Mouse (Mus musculus): ENCODE data around the gene Slc22a1. TPM values are rescaled to one million over a fixed set of nuclear protein-coding genes. Genes with fewer than 3 reads are reported as not detected.

Gene Slc22a1
- polyA plus RNA-seq, 1 experiment from 2014 or later: 2.1 TPM

DNA sequence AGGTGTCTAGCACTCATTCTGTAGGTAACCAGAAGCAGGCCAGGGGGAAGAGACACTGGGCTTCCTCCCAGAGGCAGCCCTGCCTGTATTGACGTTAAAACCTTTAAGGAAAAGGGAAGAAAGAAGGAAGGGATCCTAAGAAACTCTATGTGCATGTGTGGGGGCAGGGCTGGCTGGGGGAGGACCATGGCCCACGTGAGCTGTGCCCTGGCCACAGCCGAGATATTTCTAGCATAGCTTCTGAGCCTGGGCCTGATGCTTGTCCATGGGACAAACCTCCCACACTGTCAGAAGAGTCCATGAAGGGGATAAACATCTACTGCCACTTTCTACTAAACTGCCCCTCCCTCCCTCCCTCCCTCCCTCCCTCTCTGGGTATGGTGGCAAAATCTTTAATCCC is 1.8 kb downstream of the Slc22a1 start:
- Histone ChIP-seq H3K4me1 (ENCODE audit: control insufficient read depth, insufficient read depth, low read length) (peaks cover 13% of the 10 kb centered on the region), H3K4me2 (no peak overlapping the region), H3K9me3 (replicated peaks; ENCODE audit: control insufficient read depth, low read length) (no peaks in the 10 kb centered on the region), H3K9ac (ENCODE audit: low read depth, low read length) (no peak overlapping the region), H3K27me3 (ENCODE audit: control insufficient read depth, insufficient read depth, low read length) (no peaks in the 10 kb centered on the region), H3K4me3 (ENCODE audit: low read depth, low read length) (no peak overlapping the region), H3K27ac (ENCODE audit: low read depth, low read length) (no peak overlapping the region), H3K36me3 (ENCODE audit: control insufficient read depth, insufficient read depth, low read length) (no peaks in the 10 kb centered on the region)
- 58% methylated on average over 3 of the region's 3 CpGs for WGBS (ENCODE audit: insufficient replicate concordance)
- ATAC-seq (replicated peaks; ENCODE audit: insufficient number of reproducible peaks, low FRiP score, low TSS enrichment): no peak

GRCm38 (mm10) chr17:12672285-12672790 is 3.3 kb downstream of the Slc22a1 start:
- Histone ChIP-seq H3K4me2 (no peak overlapping the region), H3K9me3 (replicated peaks; ENCODE audit: control insufficient read depth, low read length) (no peaks in the 10 kb centered on the region), H3K36me3 (ENCODE audit: control insufficient read depth, insufficient read depth, low read length) (no peaks in the 10 kb centered on the region), H3K27me3 (ENCODE audit: control insufficient read depth, insufficient read depth, low read length) (no peaks in the 10 kb centered on the region), H3K4me1 (ENCODE audit: control insufficient read depth, insufficient read depth, low read length) (peaks cover 25% of the 10 kb centered on the region), H3K9ac (ENCODE audit: low read depth, low read length) (no peak overlapping the region), H3K4me3 (ENCODE audit: low read depth, low read length) (no peak overlapping the region), H3K27ac (ENCODE audit: low read depth, low read length) (no peak overlapping the region)
- ATAC-seq (replicated peaks; ENCODE audit: insufficient number of reproducible peaks, low FRiP score, low TSS enrichment): no peak
- 78% methylated on average over 7 of the region's 7 CpGs for WGBS (ENCODE audit: insufficient replicate concordance)

- Histone ChIP-seq H3K36me3 (ENCODE audit: control insufficient read depth, insufficient read depth, low read length) (no peaks in the 10 kb centered on the region), H3K9me3 (replicated peaks; ENCODE audit: control insufficient read depth, low read length) (no peaks in the 10 kb centered on the region), H3K4me1 (ENCODE audit: control insufficient read depth, insufficient read depth, low read length) (peaks cover 25% of the 10 kb centered on the region), H3K9ac (ENCODE audit: low read depth, low read length) (no peak overlapping the region), H3K4me3 (ENCODE audit: low read depth, low read length) (no peak overlapping the region), H3K27me3 (ENCODE audit: control insufficient read depth, insufficient read depth, low read length) (no peaks in the 10 kb centered on the region), H3K4me2 (no peak overlapping the region), H3K27ac (ENCODE audit: low read depth, low read length) (no peak overlapping the region)
- WGBS (ENCODE audit: insufficient replicate concordance): 73% methylated on average over 5 of the region's 5 CpGs
- ATAC-seq (replicated peaks; ENCODE audit: insufficient number of reproducible peaks, low FRiP score, low TSS enrichment): no peak
Measured at GRCm38 (mm10) chr17:12671029-12671605, 4.5 kb downstream of the Slc22a1 start.

DNA sequence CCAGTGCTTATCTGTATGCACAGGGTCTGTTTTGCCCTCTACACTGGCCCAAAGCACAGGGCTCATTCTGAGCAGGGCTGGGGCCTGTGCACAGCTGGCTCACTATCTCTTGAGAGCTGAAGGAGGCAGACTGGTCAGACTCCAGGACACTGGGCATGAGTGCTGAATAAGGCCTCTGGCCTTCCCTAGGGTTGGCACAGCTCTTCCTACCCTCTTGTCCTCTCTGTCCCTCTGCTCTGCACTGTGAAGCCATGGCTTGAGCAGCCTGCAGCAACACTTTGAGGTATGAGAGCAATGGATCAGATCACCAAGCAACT is 6.3 kb downstream of the Slc22a1 start:
- Histone ChIP-seq H3K9me3 (replicated peaks; ENCODE audit: control insufficient read depth, low read length) (no peaks in the 10 kb centered on the region), H3K27me3 (ENCODE audit: control insufficient read depth, insufficient read depth, low read length) (no peaks in the 10 kb centered on the region), H3K4me3 (ENCODE audit: low read depth, low read length) (no peak overlapping the region), H3K36me3 (ENCODE audit: control insufficient read depth, insufficient read depth, low read length) (no peaks in the 10 kb centered on the region), H3K27ac (ENCODE audit: low read depth, low read length) (peak overlapping the region; percentile 92), H3K9ac (ENCODE audit: low read depth, low read length) (peak overlapping the region; percentile 40; the same call in 1 of the 2 replicates), H3K4me1 (ENCODE audit: control insufficient read depth, insufficient read depth, low read length) (peaks cover 27% of the 10 kb centered on the region), H3K4me2 (peak overlapping the region; percentile 14; the same call in 1 of the 2 replicates)
- peak; percentile 84 for ATAC-seq (replicated peaks; ENCODE audit: insufficient number of reproducible peaks, low FRiP score, low TSS enrichment)

DNA sequence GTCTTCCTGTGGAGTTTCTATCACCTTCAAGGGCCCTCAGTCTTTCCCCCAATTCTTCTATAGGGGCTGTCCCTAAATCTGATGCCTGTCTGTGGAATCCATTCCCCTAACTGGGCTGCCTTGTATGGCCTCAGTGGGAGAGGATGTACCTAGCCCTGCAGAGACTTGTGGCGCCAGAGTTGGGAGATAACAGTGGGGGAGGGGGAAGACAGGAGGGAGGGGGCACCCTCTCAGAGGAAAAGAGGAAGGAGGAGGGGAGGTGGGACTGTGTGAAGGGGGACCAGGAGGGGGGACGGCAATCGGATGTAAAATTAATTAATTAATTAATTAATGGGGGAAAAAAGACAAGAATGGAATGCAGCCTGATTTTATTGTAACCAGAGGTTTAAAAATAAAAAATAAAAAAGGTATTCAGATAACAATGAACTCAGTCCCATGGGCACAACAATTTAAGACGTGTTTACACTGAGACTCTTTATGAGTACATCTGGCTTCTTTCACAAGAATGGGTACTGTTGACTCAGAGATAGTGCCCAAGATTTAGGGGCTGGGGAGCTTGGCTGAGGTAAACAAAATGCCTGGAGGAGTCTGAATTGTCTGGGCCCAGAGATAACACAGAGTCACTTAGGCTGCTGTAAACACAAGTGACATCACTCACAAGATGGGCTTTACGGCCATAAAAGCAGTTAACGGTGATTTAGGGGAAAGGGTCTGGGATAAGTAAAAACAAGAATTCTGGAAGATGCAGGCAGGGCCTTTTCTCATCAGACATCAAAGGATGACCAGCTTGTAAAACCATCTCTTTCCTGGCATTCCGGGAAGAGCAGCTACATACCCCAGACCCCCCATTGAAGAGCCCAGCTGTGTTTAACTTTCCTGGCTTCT is 6.9 kb downstream of the Slc22a1 start:
- no peaks in the 10 kb centered on the region for H3K9me3 ChIP-seq (replicated peaks; ENCODE audit: control insufficient read depth, low read length)
- H3K27me3 ChIP-seq (ENCODE audit: control insufficient read depth, insufficient read depth, low read length): no peaks in the 10 kb centered on the region
- no peaks in the 10 kb centered on the region for H3K36me3 ChIP-seq (ENCODE audit: control insufficient read depth, insufficient read depth, low read length)
- ATAC-seq (replicated peaks; ENCODE audit: insufficient number of reproducible peaks, low FRiP score, low TSS enrichment): peak; percentile 82
- H3K27ac ChIP-seq (ENCODE audit: low read depth, low read length): peak overlapping the region; percentile 92
- H3K9ac ChIP-seq (ENCODE audit: low read depth, low read length): peak overlapping the region; percentile 46; the same call in 1 of the 2 replicates
- WGBS (ENCODE audit: insufficient replicate concordance): 5% methylated on average over 7 of the region's 7 CpGs
- H3K4me1 ChIP-seq (ENCODE audit: control insufficient read depth, insufficient read depth, low read length): peaks cover 33% of the 10 kb centered on the region
- H3K4me2 ChIP-seq: peak overlapping the region; percentile 14; the same call in 1 of the 2 replicates
- H3K4me3 ChIP-seq (ENCODE audit: low read depth, low read length): no peak overlapping the region

DNA sequence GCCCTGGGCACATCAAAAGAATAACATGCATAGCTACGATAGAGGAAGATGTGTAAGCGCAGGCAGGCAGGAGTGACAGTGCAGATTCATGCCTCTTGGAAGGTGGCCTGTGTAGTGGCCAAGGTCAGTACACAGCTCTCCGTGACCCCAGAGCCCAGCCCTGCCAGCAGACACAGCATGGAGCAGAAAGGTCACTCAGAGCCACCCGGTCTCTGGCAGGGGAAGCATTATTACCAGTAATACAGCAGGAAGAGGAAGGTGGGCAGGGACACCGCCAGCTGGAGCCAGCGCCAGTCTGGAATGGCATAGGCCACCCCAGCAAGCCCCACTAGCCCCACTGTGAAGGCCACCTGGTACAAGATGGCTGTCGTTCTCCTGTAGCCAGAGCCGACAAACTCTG is 11.5 kb downstream of the Slc22a1 start:
- Histone ChIP-seq H3K9me3 (replicated peaks; ENCODE audit: control insufficient read depth, low read length) (no peaks in the 10 kb centered on the region), H3K9ac (ENCODE audit: low read depth, low read length) (no peak overlapping the region), H3K27ac (ENCODE audit: low read depth, low read length) (no peak overlapping the region), H3K4me3 (ENCODE audit: low read depth, low read length) (no peak overlapping the region), H3K36me3 (ENCODE audit: control insufficient read depth, insufficient read depth, low read length) (no peaks in the 10 kb centered on the region), H3K27me3 (ENCODE audit: control insufficient read depth, insufficient read depth, low read length) (no peaks in the 10 kb centered on the region), H3K4me2 (no peak overlapping the region), H3K4me1 (ENCODE audit: control insufficient read depth, insufficient read depth, low read length) (peaks cover 30% of the 10 kb centered on the region)
- WGBS (ENCODE audit: insufficient replicate concordance): 65% methylated on average over 8 of the region's 8 CpGs
- ATAC-seq (replicated peaks; ENCODE audit: insufficient number of reproducible peaks, low FRiP score, low TSS enrichment): no peak

DNA sequence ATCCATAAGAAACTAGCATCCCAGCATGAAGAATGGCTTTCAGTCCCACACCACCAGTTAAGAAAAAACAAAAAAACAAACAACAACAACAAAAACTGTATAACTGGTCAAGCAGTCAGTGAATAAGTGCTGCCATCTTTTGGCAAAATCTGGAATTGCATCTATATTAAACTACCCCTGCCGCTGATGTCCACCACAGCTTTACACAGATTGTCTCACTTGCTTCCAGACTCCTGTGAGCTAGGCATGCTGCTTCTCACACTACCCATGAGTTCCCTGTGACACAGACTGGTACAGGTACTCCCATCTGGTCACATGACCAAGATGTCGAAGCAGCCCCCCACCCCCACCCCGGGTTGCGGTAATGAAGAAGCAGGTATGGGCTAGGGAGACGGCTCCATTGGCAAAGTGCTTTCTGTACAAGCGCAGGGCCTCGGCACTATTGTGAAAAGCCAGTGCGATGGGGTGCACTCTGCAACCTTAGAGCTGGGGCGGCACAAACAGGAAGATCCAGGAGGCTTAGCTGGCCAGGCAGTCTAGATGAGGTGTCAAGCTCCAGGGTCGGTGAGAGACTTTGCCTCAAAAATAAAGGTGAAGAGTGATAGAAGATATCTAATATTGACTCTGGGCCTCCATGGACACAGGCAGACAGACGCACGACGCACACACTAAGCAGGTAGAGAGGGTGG is 14.9 kb downstream of the Slc22a1 start:
- no peak for ATAC-seq (replicated peaks; ENCODE audit: insufficient number of reproducible peaks, low FRiP score, low TSS enrichment)
- no peaks in the 10 kb centered on the region for H3K36me3 ChIP-seq (ENCODE audit: control insufficient read depth, insufficient read depth, low read length)

GRCm38 (mm10) chr17:12659233-12659632 is 16.4 kb downstream of the Slc22a1 start:
- Histone ChIP-seq H3K4me1 (ENCODE audit: control insufficient read depth, insufficient read depth, low read length) (peaks cover 13% of the 10 kb centered on the region), H3K27me3 (ENCODE audit: control insufficient read depth, insufficient read depth, low read length) (no peaks in the 10 kb centered on the region), H3K27ac (ENCODE audit: low read depth, low read length) (no peak overlapping the region), H3K4me3 (ENCODE audit: low read depth, low read length) (no peak overlapping the region), H3K9ac (ENCODE audit: low read depth, low read length) (no peak overlapping the region), H3K4me2 (no peak overlapping the region), H3K9me3 (replicated peaks; ENCODE audit: control insufficient read depth, low read length) (no peaks in the 10 kb centered on the region), H3K36me3 (ENCODE audit: control insufficient read depth, insufficient read depth, low read length) (no peaks in the 10 kb centered on the region)
- ATAC-seq (replicated peaks; ENCODE audit: insufficient number of reproducible peaks, low FRiP score, low TSS enrichment): no peak
- WGBS (ENCODE audit: insufficient replicate concordance): 86% methylated on average over 10 of the region's 10 CpGs

More for the DNA sequence above, 14.9 kb downstream of the Slc22a1 start:
- 65% methylated on average over 13 of the region's 13 CpGs for WGBS (ENCODE audit: insufficient replicate concordance)
- Histone ChIP-seq H3K27me3 (ENCODE audit: control insufficient read depth, insufficient read depth, low read length) (no peaks in the 10 kb centered on the region), H3K4me1 (ENCODE audit: control insufficient read depth, insufficient read depth, low read length) (peaks cover 16% of the 10 kb centered on the region), H3K4me2 (no peak overlapping the region), H3K4me3 (ENCODE audit: low read depth, low read length) (no peak overlapping the region), H3K9me3 (replicated peaks; ENCODE audit: control insufficient read depth, low read length) (no peaks in the 10 kb centered on the region), H3K27ac (ENCODE audit: low read depth, low read length) (no peak overlapping the region), H3K9ac (ENCODE audit: low read depth, low read length) (no peak overlapping the region)

Data from heart, embryonic 11.5 days (tissue).